Mouse (Mus musculus): Measurements from ENCODE around the gene Fkbp8. TPM values are rescaled to one million over a fixed set of nuclear protein-coding genes. Genes with fewer than 3 reads are reported as not detected.

The Fkbp8 gene
- polyA plus RNA-seq, 1 experiment from 2014 or later: 358 TPM

GRCm38 (mm10) chr8:70552836-70553235 lies 25.3 kb downstream of the Fkbp8 start:
- Histone ChIP-seq H3K27ac (replicated peaks) (no peak overlapping the region), H3K9ac (no peak overlapping the region), H3K4me2 (no peak overlapping the region), H3K4me1 (replicated peaks) (peaks cover 34% of the 10 kb centered on the region), H3K9me3 (no peaks in the 10 kb centered on the region), H3K27me3 (no peaks in the 10 kb centered on the region), H3K36me3 (no peaks in the 10 kb centered on the region), H3K4me3 (no peak overlapping the region)
- 61% methylated on average over 1 of the region's 1 CpGs for WGBS
- ATAC-seq (ENCODE audit: low read depth): no peak

GRCm38 (mm10) chr8:70553740-70554139 lies 26.2 kb downstream of the Fkbp8 start:
- H3K27ac ChIP-seq (replicated peaks): peak overlapping the region; percentile 54
- ATAC-seq (ENCODE audit: low read depth): no peak
- no peak overlapping the region for H3K4me2 ChIP-seq
- H3K27me3 ChIP-seq: no peaks in the 10 kb centered on the region
- no peak overlapping the region for H3K9ac ChIP-seq
- H3K4me3 ChIP-seq: no peak overlapping the region
- no peaks in the 10 kb centered on the region for H3K36me3 ChIP-seq
- no peaks in the 10 kb centered on the region for H3K9me3 ChIP-seq
- peaks cover 34% of the 10 kb centered on the region for H3K4me1 ChIP-seq (replicated peaks)

GRCm38 (mm10) chr8:70555079-70555747 lies 27.7 kb downstream of the Fkbp8 start:
- Histone ChIP-seq H3K9ac (no peak overlapping the region), H3K4me2 (no peak overlapping the region), H3K4me3 (no peak overlapping the region), H3K36me3 (no peaks in the 10 kb centered on the region), H3K9me3 (no peaks in the 10 kb centered on the region), H3K27ac (replicated peaks) (no peak overlapping the region), H3K4me1 (replicated peaks) (peaks cover 34% of the 10 kb centered on the region), H3K27me3 (no peaks in the 10 kb centered on the region)
- WGBS: 91% methylated on average over 4 of the region's 4 CpGs
- no peak for ATAC-seq (ENCODE audit: low read depth)

- no peak overlapping the region for H3K9ac ChIP-seq
- H3K9me3 ChIP-seq: no peaks in the 10 kb centered on the region
- H3K27ac ChIP-seq (replicated peaks): peak overlapping the region; percentile 28; the same call in 1 of the 2 replicates
- ATAC-seq (ENCODE audit: low read depth): no peak
- H3K4me3 ChIP-seq: no peak overlapping the region
- peaks cover 35% of the 10 kb centered on the region for H3K4me1 ChIP-seq (replicated peaks)
- no peaks in the 10 kb centered on the region for H3K36me3 ChIP-seq
- WGBS: 80% methylated on average over 4 of the region's 4 CpGs
- no peak overlapping the region for H3K4me2 ChIP-seq
- H3K27me3 ChIP-seq: no peaks in the 10 kb centered on the region
Measured at GRCm38 (mm10) chr8:70558334-70558733, 30.8 kb downstream of the Fkbp8 start.

GRCm38 (mm10) chr8:70558983-70559382 lies 31.5 kb downstream of the Fkbp8 start:
- H3K4me2 ChIP-seq: no peak overlapping the region
- ATAC-seq (ENCODE audit: low read depth): no peak

GRCm38 (mm10) chr8:70560096-70560495 lies 32.6 kb downstream of the Fkbp8 start:
- Histone ChIP-seq H3K9me3 (no peaks in the 10 kb centered on the region), H3K4me3 (no peak overlapping the region), H3K9ac (no peak overlapping the region), H3K36me3 (no peaks in the 10 kb centered on the region), H3K4me2 (no peak overlapping the region), H3K27me3 (no peaks in the 10 kb centered on the region), H3K27ac (replicated peaks) (no peak overlapping the region), H3K4me1 (replicated peaks) (peaks cover 32% of the 10 kb centered on the region)
- ATAC-seq (ENCODE audit: low read depth): no peak
- WGBS: 85% methylated on average over 2 of the region's 2 CpGs

More at GRCm38 (mm10) chr8:70558983-70559382, 31.5 kb downstream of the Fkbp8 start:
- Histone ChIP-seq H3K27me3 (no peaks in the 10 kb centered on the region), H3K36me3 (no peaks in the 10 kb centered on the region), H3K4me3 (no peak overlapping the region), H3K4me1 (replicated peaks) (peaks cover 28% of the 10 kb centered on the region), H3K9me3 (no peaks in the 10 kb centered on the region), H3K9ac (no peak overlapping the region), H3K27ac (replicated peaks) (no peak overlapping the region)
- WGBS: 76% methylated on average over 3 of the region's 3 CpGs

- Histone ChIP-seq H3K4me3 (no peak overlapping the region), H3K4me1 (replicated peaks) (peaks cover 37% of the 10 kb centered on the region), H3K27me3 (no peaks in the 10 kb centered on the region), H3K27ac (replicated peaks) (no peak overlapping the region), H3K9me3 (no peaks in the 10 kb centered on the region), H3K9ac (no peak overlapping the region), H3K4me2 (no peak overlapping the region), H3K36me3 (no peaks in the 10 kb centered on the region)
- ATAC-seq (ENCODE audit: low read depth): no peak
- 80% methylated on average over 3 of the region's 3 CpGs for WGBS
Measured at GRCm38 (mm10) chr8:70560564-70560963, 33.0 kb downstream of the Fkbp8 start.

GRCm38 (mm10) chr8:70561357-70561756 lies 33.8 kb downstream of the Fkbp8 start:
- Histone ChIP-seq H3K4me1 (replicated peaks) (peaks cover 40% of the 10 kb centered on the region), H3K27ac (replicated peaks) (peak overlapping the region; percentile 23; the same call in 1 of the 2 replicates), H3K36me3 (no peaks in the 10 kb centered on the region), H3K27me3 (no peaks in the 10 kb centered on the region), H3K4me3 (no peak overlapping the region), H3K9me3 (no peaks in the 10 kb centered on the region), H3K4me2 (no peak overlapping the region), H3K9ac (peak overlapping the region; percentile 12; the same call in 1 of the 2 replicates)
- no peak for ATAC-seq (ENCODE audit: low read depth)
- 65% methylated on average over 4 of the region's 4 CpGs for WGBS

GRCm38 (mm10) chr8:70561809-70562535 lies 34.4 kb downstream of the Fkbp8 start:
- ATAC-seq (ENCODE audit: low read depth): no peak
- WGBS: 76% methylated on average over 7 of the region's 7 CpGs
- peak overlapping the region; percentile 12; the same call in 1 of the 2 replicates for H3K9ac ChIP-seq
- H3K36me3 ChIP-seq: no peaks in the 10 kb centered on the region
- H3K27me3 ChIP-seq: no peaks in the 10 kb centered on the region
- no peaks in the 10 kb centered on the region for H3K9me3 ChIP-seq
- no peak overlapping the region for H3K4me3 ChIP-seq
- no peak overlapping the region for H3K4me2 ChIP-seq
- H3K27ac ChIP-seq (replicated peaks): peak overlapping the region; percentile 23; the same call in 1 of the 2 replicates
- H3K4me1 ChIP-seq (replicated peaks): peaks cover 38% of the 10 kb centered on the region

GRCm38 (mm10) chr8:70562802-70563201 lies 35.3 kb downstream of the Fkbp8 start:
- Histone ChIP-seq H3K9me3 (no peaks in the 10 kb centered on the region), H3K27ac (replicated peaks) (no peak overlapping the region), H3K4me3 (no peak overlapping the region), H3K4me1 (replicated peaks) (peaks cover 33% of the 10 kb centered on the region), H3K4me2 (no peak overlapping the region), H3K36me3 (no peaks in the 10 kb centered on the region), H3K9ac (no peak overlapping the region), H3K27me3 (no peaks in the 10 kb centered on the region)
- no peak for ATAC-seq (ENCODE audit: low read depth)
- 86% methylated on average over 3 of the region's 3 CpGs for WGBS

GRCm38 (mm10) chr8:70563763-70564387 lies 36.4 kb downstream of the Fkbp8 start:
- Histone ChIP-seq H3K4me3 (no peak overlapping the region), H3K4me2 (no peak overlapping the region), H3K9me3 (no peaks in the 10 kb centered on the region), H3K27me3 (no peaks in the 10 kb centered on the region), H3K27ac (replicated peaks) (no peak overlapping the region), H3K4me1 (replicated peaks) (peaks cover 33% of the 10 kb centered on the region), H3K36me3 (no peaks in the 10 kb centered on the region), H3K9ac (no peak overlapping the region)
- whole genome bisulfite sequencing: 89% methylated on average over 6 of the region's 6 CpGs
- no peak for ATAC-seq (ENCODE audit: low read depth)

- Histone ChIP-seq H3K36me3 (no peaks in the 10 kb centered on the region), H3K4me2 (no peak overlapping the region), H3K27me3 (no peaks in the 10 kb centered on the region), H3K4me1 (replicated peaks) (peaks cover 34% of the 10 kb centered on the region), H3K9me3 (no peaks in the 10 kb centered on the region), H3K4me3 (no peak overlapping the region), H3K27ac (replicated peaks) (no peak overlapping the region), H3K9ac (no peak overlapping the region)
- ATAC-seq (ENCODE audit: low read depth): no peak
- 71% methylated on average over 3 of the region's 3 CpGs for WGBS
Measured at GRCm38 (mm10) chr8:70564696-70565235, 37.2 kb downstream of the Fkbp8 start.

Measured in neural tube, embryonic 13.5 days (tissue).